Mouse (Mus musculus) midbrain, embryonic 11.5 days (tissue): Measurements from ENCODE around the gene Nsmce3. TPM values are rescaled to one million over a fixed set of nuclear protein-coding genes. Genes with fewer than 3 reads are reported as not detected.
A peak's percentile ranks its signal among the peaks of the same experiment; 100 is the strongest.

ENCODE experiments used
- ATAC-seq: fragments of 200-750 bp; cut with Nextera tagmentation; 2 replicates; pipeline ENCODE4 v1.8.0; 2017; ENCODE audit warnings: moderate TSS enrichment, moderate library complexity; ENCODE audit not compliant: low FRiP score
- DNase-seq: peaks from one replicate; pipeline ENCODE4 v3.0.0; 2015; ENCODE audit warnings: low spot score; ENCODE audit errors: missing footprints
- H3K27ac ChIP-seq: fragments of 300-500 bp; sonication (generic); 2 replicates; pipeline ENCODE4 v1.5.1; 2014; ENCODE audit warnings: low read depth, low read length
- H3K27me3 ChIP-seq: fragments of 300-500 bp; sonication (generic); 2 replicates; pipeline ENCODE4 v1.6.1; 2014; ENCODE audit warnings: mild to moderate bottlenecking, low read length, moderate library complexity, mixed read lengths; ENCODE audit not compliant: control insufficient read depth, insufficient read depth
- H3K36me3 ChIP-seq: fragments of 300-500 bp; sonication (generic); 2 replicates; pipeline ENCODE4 v1.6.1; 2014; ENCODE audit warnings: mild to moderate bottlenecking, low read length, moderate library complexity, mixed read lengths; ENCODE audit not compliant: control insufficient read depth, insufficient read depth
- H3K4me1 ChIP-seq: fragments of 300-500 bp; sonication (generic); 2 replicates; pipeline ENCODE4 v1.6.1; 2014; ENCODE audit warnings: low read length; ENCODE audit not compliant: control insufficient read depth, insufficient read depth
- H3K4me2 ChIP-seq: fragments of 300-500 bp; sonication (generic); 2 replicates; pipeline ENCODE4 v1.6.1; 2014; ENCODE audit warnings: mild to moderate bottlenecking, moderate library complexity
- H3K4me3 ChIP-seq: fragments of 300-500 bp; sonication (generic); 2 replicates; pipeline ENCODE4 v1.5.1; 2014; ENCODE audit warnings: low read depth, low read length
- H3K9ac ChIP-seq: fragments of 300-500 bp; sonication (generic); 2 replicates; pipeline ENCODE4 v1.6.1; 2014; ENCODE audit warnings: low read length
- H3K9me3 ChIP-seq: fragments of 300-500 bp; sonication (generic); 2 replicates; pipeline ENCODE4 v1.6.1; 2016; ENCODE audit warnings: low read length; ENCODE audit not compliant: control insufficient read depth
- WGBS: fragments of 180-500 bp; shearing (Covaris S2); extraction: QIAGEN DNeasy Blood & Tissue Kit; methylation state at CpG from one replicate; pipeline ENCODE4 v1.1.7; 2014; 5-methylcytosine and 5-hydroxymethylcytosine counted together
- polyA plus RNA-seq: library from polyadenylated mRNA; unstranded; fragments of >200 nt; fragmentation: Nextera tagmentation; extraction: Ambion mirVana; gene quantifications from 2 replicates; pipeline ENCODE4 v1.2.1, GENCODE M21; 2014

Gene Nsmce3
- polyA plus RNA-seq, 1 experiment from 2014 or later: 13.1 TPM

DNA sequence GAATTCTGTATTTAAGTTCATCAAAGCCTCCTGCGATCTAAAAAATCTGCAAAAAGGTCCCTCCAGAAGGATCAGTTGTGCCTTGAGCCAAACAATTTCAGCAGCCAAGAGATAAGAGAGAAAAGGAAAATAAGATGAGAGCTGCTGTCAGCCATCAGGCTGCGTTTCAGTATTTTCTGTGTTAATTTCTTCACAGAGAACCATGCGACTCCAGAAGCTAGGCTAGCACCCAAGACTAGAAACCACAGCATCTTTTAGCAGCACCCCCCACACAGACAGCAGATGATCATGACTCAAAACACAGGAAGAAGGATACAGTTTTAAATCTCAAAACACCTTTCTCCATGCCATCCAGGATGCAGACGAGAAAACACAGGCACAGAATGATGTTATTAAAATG lies 2.1 kb upstream of the Nsmce3 start:
- no peak overlapping the region for H3K4me3 ChIP-seq
- no peak for ATAC-seq

GRCm38 (mm10) chr7:64873266-64873665 lies 469 bp upstream of the Nsmce3 start:
- no peaks in the 10 kb centered on the region for H3K36me3 ChIP-seq
- WGBS: 35% methylated on average over 11 of the region's 11 CpGs
- peak overlapping the region; percentile 94 for H3K4me3 ChIP-seq
- no peak for DNase-seq
- peak overlapping the region; percentile 47 for H3K27ac ChIP-seq
- H3K4me1 ChIP-seq: peaks cover 7% of the 10 kb centered on the region
- peak overlapping the region; percentile 92 for H3K9ac ChIP-seq
- H3K4me2 ChIP-seq: peak overlapping the region; percentile 59
- peak; percentile 41 for ATAC-seq
- H3K9me3 ChIP-seq: no peaks in the 10 kb centered on the region
- H3K27me3 ChIP-seq: no peaks in the 10 kb centered on the region

More for the DNA sequence above, 2.1 kb upstream of the Nsmce3 start:
- 93% methylated on average over 4 of the region's 4 CpGs for WGBS
- Histone ChIP-seq H3K9me3 (no peaks in the 10 kb centered on the region), H3K4me2 (no peak overlapping the region), H3K36me3 (no peaks in the 10 kb centered on the region), H3K27ac (no peak overlapping the region), H3K4me1 (peaks cover 7% of the 10 kb centered on the region), H3K9ac (no peak overlapping the region), H3K27me3 (no peaks in the 10 kb centered on the region)
- no peak for DNase-seq

DNA sequence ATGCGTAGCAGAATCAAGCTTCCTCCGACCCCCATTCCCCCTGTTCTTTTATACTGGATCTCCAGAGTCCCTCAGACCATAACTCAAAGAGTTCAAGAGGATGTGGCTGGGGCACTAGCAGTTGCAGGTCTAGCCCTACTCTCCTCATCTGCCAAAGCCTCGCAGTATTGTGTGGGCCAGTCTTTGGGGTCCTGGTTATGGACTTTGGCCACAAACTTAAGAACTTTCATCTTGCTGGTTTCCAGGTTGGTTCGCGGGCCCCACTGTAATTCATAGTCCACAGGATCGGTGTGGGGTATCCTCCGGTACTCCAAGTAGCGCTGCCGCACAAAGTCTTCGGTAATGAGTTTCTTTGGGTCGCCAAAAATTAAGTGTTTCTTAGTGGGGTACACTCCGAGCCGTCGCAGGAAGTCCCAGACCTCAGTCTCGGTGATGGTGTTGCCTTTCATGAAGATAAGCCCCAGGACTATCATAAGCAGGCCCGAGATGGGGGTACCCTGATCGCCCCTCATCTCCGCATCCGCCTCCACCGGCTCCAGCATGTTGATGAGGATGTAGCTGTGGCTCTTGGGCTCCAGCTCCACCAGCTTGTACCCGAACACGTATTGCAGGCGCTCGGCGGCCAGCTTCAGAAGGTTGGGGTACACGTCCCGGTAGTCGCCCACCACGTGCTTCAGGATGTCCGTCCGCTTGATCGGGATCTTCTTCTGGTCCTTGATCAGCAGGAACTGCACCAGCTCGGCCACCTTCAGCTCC lies 632 bp downstream of the Nsmce3 start:
- H3K36me3 ChIP-seq: no peaks in the 10 kb centered on the region
- peaks cover 7% of the 10 kb centered on the region for H3K4me1 ChIP-seq
- H3K4me2 ChIP-seq: peak overlapping the region; percentile 59
- H3K27me3 ChIP-seq: no peaks in the 10 kb centered on the region
- WGBS: 2% methylated on average over 33 of the region's 33 CpGs
- H3K9ac ChIP-seq: peak overlapping the region; percentile 92
- H3K4me3 ChIP-seq: peak overlapping the region; percentile 94
- H3K9me3 ChIP-seq: no peaks in the 10 kb centered on the region
- ATAC-seq (peak; percentile 74; the same call in 1 of the 2 replicates), DNase-seq (peak; percentile 95)
- H3K27ac ChIP-seq: peak overlapping the region; percentile 90

DNA sequence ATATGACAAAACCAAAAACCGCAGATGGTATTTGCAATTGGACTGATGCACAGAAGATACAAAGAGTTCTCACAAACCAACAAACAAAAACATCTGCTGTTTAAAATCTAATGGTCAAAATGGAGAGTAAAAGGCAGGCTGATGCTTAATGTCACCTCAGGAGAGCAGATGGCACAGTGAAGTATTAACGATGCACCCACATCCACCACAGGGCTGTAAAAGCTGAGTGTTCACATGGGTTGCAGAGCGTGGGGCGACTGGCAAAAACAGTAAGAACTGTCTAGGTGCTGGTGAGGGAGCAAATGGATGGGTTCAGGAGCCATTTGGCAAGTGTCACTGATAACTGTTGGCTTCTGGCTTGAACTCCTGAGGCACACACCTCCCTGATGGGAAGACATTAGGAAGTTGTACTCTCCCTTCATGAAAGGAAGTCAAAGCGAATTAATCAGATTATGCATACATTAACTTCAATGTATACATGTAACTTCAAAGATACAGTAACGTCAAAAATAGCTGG lies 3.2 kb downstream of the Nsmce3 start:
- H3K4me2 ChIP-seq: no peak overlapping the region
- H3K4me1 ChIP-seq: peaks cover 7% of the 10 kb centered on the region
- no peaks in the 10 kb centered on the region for H3K9me3 ChIP-seq
- ATAC-seq (no peak), DNase-seq (no peak)
- no peak overlapping the region for H3K27ac ChIP-seq
- H3K27me3 ChIP-seq: no peaks in the 10 kb centered on the region
- H3K4me3 ChIP-seq: no peak overlapping the region
- H3K9ac ChIP-seq: no peak overlapping the region
- 93% methylated on average over 6 of the region's 6 CpGs for WGBS
- H3K36me3 ChIP-seq: no peaks in the 10 kb centered on the region

GRCm38 (mm10) chr7:64863538-64863937 lies 9.3 kb downstream of the Nsmce3 start:
- no peak overlapping the region for H3K27ac ChIP-seq
- no peak overlapping the region for H3K9ac ChIP-seq
- WGBS: 77% methylated on average over 3 of the region's 3 CpGs
- ATAC-seq: no peak
- no peaks in the 10 kb centered on the region for H3K9me3 ChIP-seq
- no peaks in the 10 kb centered on the region for H3K36me3 ChIP-seq
- no peak for DNase-seq
- H3K27me3 ChIP-seq: no peaks in the 10 kb centered on the region
- H3K4me1 ChIP-seq: no peaks in the 10 kb centered on the region
- no peak overlapping the region for H3K4me2 ChIP-seq
- no peak overlapping the region for H3K4me3 ChIP-seq

- Histone ChIP-seq H3K4me2 (no peak overlapping the region), H3K4me1 (no peaks in the 10 kb centered on the region), H3K27me3 (no peaks in the 10 kb centered on the region), H3K9ac (no peak overlapping the region), H3K27ac (no peak overlapping the region), H3K36me3 (no peaks in the 10 kb centered on the region), H3K9me3 (no peaks in the 10 kb centered on the region), H3K4me3 (no peak overlapping the region)
- 85% methylated on average over 3 of the region's 3 CpGs for WGBS
- ATAC-seq: no peak
- DNase-seq: no peak
Observed at GRCm38 (mm10) chr7:64862978-64863377, 9.8 kb downstream of the Nsmce3 start.

DNA sequence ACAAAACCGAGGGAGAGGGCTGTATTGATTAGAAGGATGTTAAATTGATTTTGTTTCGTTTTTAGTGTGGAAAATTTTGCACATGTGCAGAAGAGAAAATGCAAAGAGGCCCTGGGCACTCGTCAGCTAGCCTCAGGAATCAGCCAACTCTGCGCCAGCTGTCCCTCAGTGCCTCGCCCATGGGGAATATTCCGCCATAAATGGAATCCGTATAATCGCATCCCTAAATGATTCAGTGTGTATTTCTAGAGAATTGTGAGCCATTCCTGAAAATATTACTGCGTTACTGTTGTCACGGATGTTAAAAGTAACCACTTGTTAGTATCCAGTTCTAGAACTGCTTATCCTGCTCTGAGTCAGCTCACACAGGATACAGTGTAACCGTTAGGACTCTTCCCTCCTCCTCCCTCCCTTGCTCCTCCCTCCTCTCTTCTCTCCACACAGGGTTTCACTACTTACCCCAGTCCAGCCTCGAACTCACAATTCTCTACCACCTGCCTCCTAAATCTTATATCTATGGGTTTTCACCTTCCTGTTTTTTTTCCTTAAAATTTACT lies 16.2 kb downstream of the Nsmce3 start:
- Histone ChIP-seq H3K9ac (no peak overlapping the region), H3K27me3 (no peaks in the 10 kb centered on the region), H3K36me3 (no peaks in the 10 kb centered on the region), H3K4me3 (no peak overlapping the region), H3K4me2 (no peak overlapping the region), H3K27ac (no peak overlapping the region), H3K4me1 (no peaks in the 10 kb centered on the region), H3K9me3 (no peaks in the 10 kb centered on the region)
- DNase-seq (no peak), ATAC-seq (no peak)
- 81% methylated on average over 12 of the region's 12 CpGs for WGBS

GRCm38 (mm10) chr7:64855976-64856375 lies 16.8 kb downstream of the Nsmce3 start:
- H3K36me3 ChIP-seq: no peaks in the 10 kb centered on the region
- no peaks in the 10 kb centered on the region for H3K9me3 ChIP-seq
- ATAC-seq (no peak), DNase-seq (no peak)
- H3K27ac ChIP-seq: no peak overlapping the region
- WGBS: 78% methylated on average over 15 of the region's 15 CpGs
- no peaks in the 10 kb centered on the region for H3K4me1 ChIP-seq
- no peaks in the 10 kb centered on the region for H3K27me3 ChIP-seq
- H3K4me2 ChIP-seq: no peak overlapping the region
- no peak overlapping the region for H3K4me3 ChIP-seq
- H3K9ac ChIP-seq: no peak overlapping the region

DNA sequence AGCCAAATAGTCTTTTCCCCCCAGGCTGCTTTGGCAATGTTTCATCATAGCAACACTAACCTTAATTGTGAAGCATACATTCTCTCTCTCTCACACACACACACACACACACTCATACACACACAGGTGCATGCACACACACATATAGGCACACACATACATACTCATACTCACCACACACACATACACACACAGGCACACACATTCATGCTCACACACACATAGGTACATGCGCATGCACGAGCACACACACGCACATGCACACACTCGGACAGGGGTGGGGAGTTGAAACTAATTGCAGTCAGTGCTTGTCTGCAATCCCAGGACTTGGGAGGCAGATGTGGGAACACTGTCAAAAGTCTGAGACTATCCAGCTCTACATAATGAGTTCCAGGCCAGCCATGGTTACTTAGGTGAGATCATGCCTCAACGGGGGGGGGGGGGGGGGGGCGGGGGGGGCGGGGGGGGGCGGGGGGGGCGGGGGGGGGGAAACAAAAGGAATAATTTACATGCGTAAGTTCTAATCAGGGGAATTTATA lies 17.3 kb downstream of the Nsmce3 start:
- Histone ChIP-seq H3K27ac (no peak overlapping the region), H3K9me3 (no peaks in the 10 kb centered on the region), H3K4me3 (no peak overlapping the region), H3K4me2 (no peak overlapping the region), H3K4me1 (no peaks in the 10 kb centered on the region), H3K36me3 (no peaks in the 10 kb centered on the region), H3K9ac (no peak overlapping the region), H3K27me3 (no peaks in the 10 kb centered on the region)
- DNase-seq (no peak), ATAC-seq (no peak)
- 94% methylated on average over 5 of the region's 10 CpGs for WGBS
